9 mouse cellular contexts compared by ENCODE assay signal in genomic region chr1:179137145-179137477, GRCm38 (mm10).
DNase-seq lines count a peak whose midpoint lies in the region; ATAC-seq and TF ChIP-seq lines count a peak whose summit lies in the region.
"Had no signal": no experiment of that assay in that cellular context is flagged by ENCODE, and none has a peak within 500 bp of the region (broad histone marks: within the 10 kb centered on the region; RNA-seq: fewer than 3 reads in every experiment).

No protein-coding gene starts in this region.

- no peaks in the 10 kb centered on the region for H3K27me3 ChIP-seq in heart, postnatal 0 days (ENCODE audit: control insufficient read depth, insufficient read depth, low read length)
- no peaks in the 10 kb centered on the region for H3K27me3 ChIP-seq in lung, postnatal 0 days (replicated peaks; ENCODE audit: insufficient read depth, low read length)
- H3K27me3 ChIP-seq in embryonic facial prominence, embryonic 12.5 days: no peaks in the 10 kb centered on the region
- H3K27me3 ChIP-seq in stomach, embryonic 15.5 days (replicated peaks): no peaks in the 10 kb centered on the region
- H3K27me3 ChIP-seq: hindbrain, embryonic 15.5 days had no signal

- TF ChIP-seq EP300 in heart, postnatal 0 days (IDR thresholded peaks at IDR 0.05; ENCODE audit: low read depth): no peak
- no peak for TF ChIP-seq EP300 in lung, postnatal 0 days (IDR thresholded peaks at IDR 0.05)

- no peak overlapping the region for H3K9ac ChIP-seq in heart, postnatal 0 days (replicated peaks; ENCODE audit: low read depth, low read length)
- no peak overlapping the region for H3K9ac ChIP-seq in lung, postnatal 0 days (replicated peaks; ENCODE audit: low read depth)
- no peak overlapping the region for H3K9ac ChIP-seq in embryonic facial prominence, embryonic 12.5 days
- no peak overlapping the region for H3K9ac ChIP-seq in stomach, embryonic 15.5 days
- H3K9ac ChIP-seq: hindbrain, embryonic 15.5 days had no signal

- peaks cover 8% of the 10 kb centered on the region for H3K4me1 ChIP-seq in heart, postnatal 0 days (ENCODE audit: control insufficient read depth, insufficient read depth)
- no peaks in the 10 kb centered on the region for H3K4me1 ChIP-seq in lung, postnatal 0 days (ENCODE audit: insufficient read depth, low read depth, low read length)
- H3K4me1 ChIP-seq in embryonic facial prominence, embryonic 12.5 days: peaks cover 17% of the 10 kb centered on the region; the same call in 1 of the 2 replicates
- H3K4me1 ChIP-seq in stomach, embryonic 15.5 days: 0 out of 2 replicates have a peak, but pooled peaks cover 8% of the 10 kb centered on the region

- intact Hi-C loops in heart, postnatal 10 days (cut with DNase I): no loop called here

- H3K27ac ChIP-seq in heart, postnatal 0 days (ENCODE audit: low read depth): peak overlapping the region; percentile 19
- no peak overlapping the region for H3K27ac ChIP-seq in lung, postnatal 0 days (ENCODE audit: low read length)
- H3K27ac ChIP-seq in embryonic facial prominence, embryonic 12.5 days: peak overlapping the region; percentile 47
- H3K27ac ChIP-seq in stomach, embryonic 15.5 days: peak overlapping the region; percentile 12; the same call in 1 of the 2 replicates

- whole genome bisulfite sequencing in heart, postnatal 0 days: 54% methylated on average over 3 of the region's 3 CpGs
- WGBS in lung, postnatal 0 days: 45% methylated on average over 3 of the region's 3 CpGs
- 69% methylated on average over 3 of the region's 3 CpGs for WGBS in embryonic facial prominence, embryonic 12.5 days
- WGBS in stomach, embryonic 15.5 days: 61% methylated on average over 3 of the region's 3 CpGs

- H3K4me2 ChIP-seq in heart, postnatal 0 days (ENCODE audit: low read depth, low read length): peak overlapping the region; percentile 51
- H3K4me2 ChIP-seq in lung, postnatal 0 days (replicated peaks; ENCODE audit: low read depth, low read length): no peak overlapping the region
- H3K4me2 ChIP-seq in embryonic facial prominence, embryonic 12.5 days (replicated peaks): no peak overlapping the region
- no peak overlapping the region for H3K4me2 ChIP-seq in stomach, embryonic 15.5 days
- H3K4me2 ChIP-seq: hindbrain, embryonic 15.5 days had no signal

- TF ChIP-seq CTCF in heart, postnatal 0 days (IDR thresholded peaks at IDR 0.05; ENCODE audit: low read depth): peak; percentile 37
- TF ChIP-seq CTCF in lung, postnatal 0 days (IDR thresholded peaks at IDR 0.05): peak; percentile 42

- no peak for ATAC-seq in heart, postnatal 0 days (ENCODE audit: insufficient read depth, low read depth)
- no peak for ATAC-seq in lung, postnatal 0 days
- ATAC-seq in embryonic facial prominence, embryonic 12.5 days (ENCODE audit: insufficient number of reproducible peaks, insufficient read depth, low FRiP score, low TSS enrichment): no peak
- no peak for ATAC-seq in stomach, embryonic 15.5 days (ENCODE audit: insufficient read depth, low FRiP score, low read depth)

- no peaks in the 10 kb centered on the region for H3K36me3 ChIP-seq in heart, postnatal 0 days (replicated peaks; ENCODE audit: control insufficient read depth, insufficient read depth, low read length)
- no peaks in the 10 kb centered on the region for H3K36me3 ChIP-seq in lung, postnatal 0 days (ENCODE audit: insufficient read depth, low read length)
- H3K36me3 ChIP-seq in embryonic facial prominence, embryonic 12.5 days: no peaks in the 10 kb centered on the region
- no peaks in the 10 kb centered on the region for H3K36me3 ChIP-seq in stomach, embryonic 15.5 days
- H3K36me3 ChIP-seq: hindbrain, embryonic 15.5 days had no signal

- H3K4me3 ChIP-seq in heart, postnatal 0 days (ENCODE audit: low read depth, low read length): peak overlapping the region; percentile 5; the same call in 1 of the 2 replicates
- H3K4me3 ChIP-seq in lung, postnatal 0 days (ENCODE audit: low read depth, low read length): no peak overlapping the region
- H3K4me3 ChIP-seq in embryonic facial prominence, embryonic 12.5 days: no peak overlapping the region
- H3K4me3 ChIP-seq in stomach, embryonic 15.5 days (replicated peaks): no peak overlapping the region
- H3K4me3 ChIP-seq: hindbrain, embryonic 15.5 days had no signal

- no peaks in the 10 kb centered on the region; the same call in 1 of the 2 replicates for H3K9me3 ChIP-seq in heart, postnatal 0 days (replicated peaks; ENCODE audit: control insufficient read depth, low read length)
- 0 out of 2 replicates have a peak, but pooled peaks cover 6% of the 10 kb centered on the region for H3K9me3 ChIP-seq in lung, postnatal 0 days (ENCODE audit: low read length)
- H3K9me3 ChIP-seq in embryonic facial prominence, embryonic 12.5 days: peaks cover 10% of the 10 kb centered on the region; the same call in 1 of the 2 replicates
- no peaks in the 10 kb centered on the region for H3K9me3 ChIP-seq in stomach, embryonic 15.5 days

- DNase-seq in heart, postnatal 0 days (ENCODE audit: low spot score): no peak
- DNase-seq in heart, postnatal 10 days: no peak
- DNase-seq in lung, postnatal 0 days (ENCODE audit: low spot score): no peak
- no peak for DNase-seq in lung, adult 18-20 months
- no peak for DNase-seq in frontal cortex, postnatal 10 days (ENCODE audit: low spot score in 2 of 2)
- no peak for DNase-seq in adrenal gland, postnatal 14 days
